Comparison of ENCODE assay signal across 8 mouse cellular contexts in genomic region chr19:47121054-47121453, GRCm38 (mm10). TPM values are rescaled to one million over a fixed set of nuclear protein-coding genes. Genes with fewer than 3 reads are reported as not detected.
DNase-seq lines count a peak whose midpoint lies in the region; ATAC-seq and TF ChIP-seq lines count a peak whose summit lies in the region.

No protein-coding gene starts in this region.

- peak; percentile 65 for ATAC-seq in frontal cortex, adult (ENCODE audit: low TSS enrichment)
- no peak for ATAC-seq in midbrain, postnatal 0 days (ENCODE audit: low FRiP score)
- no peak for ATAC-seq in midbrain, embryonic 16.5 days

- H3K27ac ChIP-seq in midbrain, postnatal 0 days (ENCODE audit: low read depth, low read length), result no peak overlapping the region
- no peak overlapping the region for H3K27ac ChIP-seq in midbrain, embryonic 16.5 days (ENCODE audit: low read length)

- H3K4me2 ChIP-seq in midbrain, postnatal 0 days (ENCODE audit: low read depth, low read length, poor library complexity, severe bottlenecking), result no peak overlapping the region
- no peak overlapping the region for H3K4me2 ChIP-seq in midbrain, embryonic 16.5 days (ENCODE audit: low read length)

- H3K4me1 ChIP-seq in midbrain, postnatal 0 days (ENCODE audit: insufficient read depth, low read length), result no peaks in the 10 kb centered on the region
- no peaks in the 10 kb centered on the region for H3K4me1 ChIP-seq in midbrain, embryonic 16.5 days (ENCODE audit: control insufficient read depth, insufficient read depth, low read length)

- no peak overlapping the region for H3K4me3 ChIP-seq in midbrain, postnatal 0 days (ENCODE audit: low read depth, low read length)
- no peak overlapping the region for H3K4me3 ChIP-seq in midbrain, embryonic 16.5 days (ENCODE audit: low read depth, low read length)

- 41% methylated on average over 4 of the region's 4 CpGs for WGBS in midbrain, postnatal 0 days
- 39% methylated on average over 4 of the region's 4 CpGs for WGBS in midbrain, embryonic 16.5 days

- peaks cover 21% of the 10 kb centered on the region for H3K36me3 ChIP-seq in midbrain, postnatal 0 days (ENCODE audit: insufficient read depth, low read length)
- peaks cover 25% of the 10 kb centered on the region for H3K36me3 ChIP-seq in midbrain, embryonic 16.5 days (ENCODE audit: control insufficient read depth, insufficient read depth, low read length)

- H3K27me3 ChIP-seq in midbrain, postnatal 0 days (ENCODE audit: insufficient read depth, low read length), result no peaks in the 10 kb centered on the region
- no peaks in the 10 kb centered on the region for H3K27me3 ChIP-seq in midbrain, embryonic 16.5 days (ENCODE audit: control insufficient read depth, insufficient read depth, low read depth, low read length)

- peak; percentile 90 for TF ChIP-seq CTCF in midbrain, postnatal 0 days (IDR thresholded peaks at IDR 0.05)

- H3K9me3 ChIP-seq in midbrain, postnatal 0 days (ENCODE audit: low read length), result no peaks in the 10 kb centered on the region
- no peaks in the 10 kb centered on the region for H3K9me3 ChIP-seq in midbrain, embryonic 16.5 days (replicated peaks; ENCODE audit: control insufficient read depth, low read length, poor library complexity, severe bottlenecking)

- no peak overlapping the region for H3K9ac ChIP-seq in midbrain, postnatal 0 days (replicated peaks; ENCODE audit: low read length, poor library complexity, severe bottlenecking)
- H3K9ac ChIP-seq in midbrain, embryonic 16.5 days (ENCODE audit: low read depth, low read length), result no peak overlapping the region

- no peak for DNase-seq in frontal cortex, postnatal 14 days (ENCODE audit: low spot score in 2 of 2)
- DNase-seq in midbrain, postnatal 0 days (ENCODE audit: low spot score), result peak; percentile 64
- peak; percentile 10 for DNase-seq in embryo, embryonic 9.5 days (ENCODE audit: extremely low spot score)
- peak; percentile 32 for DNase-seq in retina, postnatal 7 days (ENCODE audit: low read depth, low spot score)
- no peak for DNase-seq in gastrocnemius, postnatal 25 days
- DNase-seq in testis, postnatal 10 days (ENCODE audit: low spot score), result no peak

RNA-seq across cellular contexts. Expression of gene Calhm2, which starts 17.0 kb away (rescaled TPM):
- 0.77 and 0.80 TPM in 2 replicates for total RNA-seq in midbrain, postnatal 0 days (2014; rRNA removed)
- 0.80 and 1.0 TPM in 2 replicates for polyA plus RNA-seq in midbrain, postnatal 0 days (2015; fragmentation: Nextera tagmentation; extraction: Ambion mirVana)
- 0.89 and 1.1 TPM in 2 replicates for polyA plus RNA-seq in midbrain, embryonic 16.5 days (2015; fragmentation: Nextera tagmentation; extraction: Ambion mirVana)
- 1 to 10 TPM; 1.9 to 2.2 TPM for total RNA-seq in gastrocnemius, postnatal 25 days (2021)

RNA-seq across cellular contexts. Expression of gene Calhm1, which starts 23.0 kb away (rescaled TPM):
- not detected in 2 replicates for total RNA-seq in midbrain, postnatal 0 days (2014; rRNA removed)
- polyA plus RNA-seq in midbrain, postnatal 0 days (2015; fragmentation: Nextera tagmentation; extraction: Ambion mirVana), result not detected in 2 replicates
- not detected in 2 replicates for polyA plus RNA-seq in midbrain, embryonic 16.5 days (2015; fragmentation: Nextera tagmentation; extraction: Ambion mirVana)
- total RNA-seq in gastrocnemius, postnatal 25 days (2021), result not detected

RNA-seq across cellular contexts. Expression of gene Pdcd11, which starts 30.5 kb away (rescaled TPM):
- 10.9 and 11.0 TPM in 2 replicates for total RNA-seq in midbrain, postnatal 0 days (2014; rRNA removed)
- polyA plus RNA-seq in midbrain, postnatal 0 days (2015; fragmentation: Nextera tagmentation; extraction: Ambion mirVana), result 3.4 and 3.8 TPM in 2 replicates
- 5.4 and 5.6 TPM in 2 replicates for polyA plus RNA-seq in midbrain, embryonic 16.5 days (2015; fragmentation: Nextera tagmentation; extraction: Ambion mirVana)
- total RNA-seq in gastrocnemius, postnatal 25 days (2021), result 1 to 10 TPM; 6.9 to 7.3 TPM

RNA-seq across cellular contexts. Expression of gene Usmg5, which starts 30.6 kb away (rescaled TPM):
- total RNA-seq in midbrain, postnatal 0 days (2014; rRNA removed), result 620 and 786 TPM in 2 replicates
- polyA plus RNA-seq in midbrain, postnatal 0 days (2015; fragmentation: Nextera tagmentation; extraction: Ambion mirVana), result 1,971 and 2,037 TPM in 2 replicates
- 1,328 and 1,431 TPM in 2 replicates for polyA plus RNA-seq in midbrain, embryonic 16.5 days (2015; fragmentation: Nextera tagmentation; extraction: Ambion mirVana)
- 1,000 to 10,000 TPM; 1,205 to 1,223 TPM for total RNA-seq in gastrocnemius, postnatal 25 days (2021)

RNA-seq across cellular contexts. Expression of gene Calhm3, which starts 36.5 kb away (rescaled TPM):
- total RNA-seq in midbrain, postnatal 0 days (2014; rRNA removed), result 0.33 TPM in 1 of 2 replicates, not detected in the other
- 0.22 TPM in 1 of 2 replicates, not detected in the other for polyA plus RNA-seq in midbrain, postnatal 0 days (2015; fragmentation: Nextera tagmentation; extraction: Ambion mirVana)
- polyA plus RNA-seq in midbrain, embryonic 16.5 days (2015; fragmentation: Nextera tagmentation; extraction: Ambion mirVana), result not detected in 2 replicates
- total RNA-seq in gastrocnemius, postnatal 25 days (2021), result not detected

Comparison
In these comparisons a context has a peak if more than half of its experiments do, and no peak if none do; other contexts are left out.
1. DNase-seq: peak in midbrain, postnatal 0 days (single experiment), embryo, embryonic 9.5 days (single experiment) and retina, postnatal 7 days (single experiment); none in frontal cortex, postnatal 14 days (0 of 2), gastrocnemius, postnatal 25 days (single experiment) and testis, postnatal 10 days (single experiment).